Mouse (Mus musculus) naive thymus-derived CD4-positive, alpha-beta T cell, adult 2 months (primary cell): Measurements from ENCODE around the gene Psmd2.
A peak's percentile ranks its signal among the peaks of the same experiment; 100 is the strongest.

Source experiments
- DNase-seq: peaks from one replicate; pipeline ENCODE4 v3.0.0-alpha.2; 2011; ENCODE audit warnings: low read depth

Gene Psmd2

DNA sequence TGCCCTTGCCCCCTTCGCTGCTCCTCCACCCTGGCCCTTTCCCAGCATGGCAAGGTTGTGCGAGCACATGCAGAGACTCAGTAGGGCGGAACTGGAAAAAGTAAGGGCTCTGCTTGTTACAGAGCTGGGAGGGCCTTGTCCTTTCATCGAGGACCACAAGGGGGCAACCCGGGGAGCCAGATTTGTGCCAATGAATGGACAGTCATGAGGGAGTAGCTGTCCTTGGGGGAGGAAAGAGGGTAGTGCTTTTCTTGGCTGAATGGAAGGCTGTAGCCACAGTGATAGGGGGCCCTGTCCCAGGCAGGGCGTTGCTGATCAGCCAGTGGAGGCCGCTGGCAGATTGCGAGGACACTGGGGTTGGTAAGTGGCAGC lies 51.1 kb downstream of the Psmd2 start:
- peak; percentile 32 for DNase-seq

DNA sequence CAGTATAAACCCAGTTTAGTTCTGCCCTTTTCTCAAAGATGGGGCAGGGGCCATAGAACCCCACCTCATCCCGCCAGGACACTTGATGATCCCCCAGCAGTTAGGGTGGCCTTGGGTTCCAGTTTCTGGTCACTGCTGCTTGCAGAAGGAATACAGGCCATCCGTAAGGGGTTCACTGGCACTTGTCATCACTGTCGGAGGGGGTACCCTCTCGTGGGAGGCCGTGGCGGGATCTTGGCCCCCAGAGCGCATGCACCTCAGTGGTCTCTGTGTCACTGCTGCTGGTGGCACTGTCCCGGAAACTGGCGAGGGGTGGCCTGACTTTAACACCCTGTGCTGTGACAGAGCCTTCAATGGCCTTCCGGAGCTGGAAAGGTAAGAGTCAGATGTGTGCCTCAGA lies 51.6 kb downstream of the Psmd2 start:
- DNase-seq: no peak

- no peak for DNase-seq
These were observed 52.4 kb downstream of the Psmd2 start for GRCm38 (mm10) chr16:20703699-20704400.

DNA sequence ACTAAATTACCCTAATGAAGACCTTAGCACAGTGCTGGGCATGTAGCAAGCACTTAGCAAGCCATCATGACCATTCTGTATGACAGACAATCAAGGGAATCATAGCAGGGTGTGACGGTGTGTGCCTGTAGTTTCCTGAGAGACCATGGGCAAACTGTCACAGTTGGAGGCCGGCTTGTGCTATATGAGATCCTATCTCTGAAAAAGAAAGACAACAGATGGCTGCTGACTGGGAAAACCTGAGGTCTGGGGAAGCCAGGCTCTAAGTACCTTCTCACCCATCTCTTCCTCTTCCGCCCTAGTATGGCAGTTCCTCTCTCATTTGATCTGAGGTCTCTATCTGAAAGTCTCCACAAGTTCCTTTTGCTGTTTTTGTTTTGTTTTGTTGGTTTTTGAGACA lies 54.3 kb downstream of the Psmd2 start:
- DNase-seq: no peak

GRCm38 (mm10) chr16:20706407-20707055 lies 55.1 kb downstream of the Psmd2 start:
- no peak for DNase-seq

- DNase-seq: no peak
These were observed 56.9 kb downstream of the Psmd2 start for GRCm38 (mm10) chr16:20708220-20708938.

DNA sequence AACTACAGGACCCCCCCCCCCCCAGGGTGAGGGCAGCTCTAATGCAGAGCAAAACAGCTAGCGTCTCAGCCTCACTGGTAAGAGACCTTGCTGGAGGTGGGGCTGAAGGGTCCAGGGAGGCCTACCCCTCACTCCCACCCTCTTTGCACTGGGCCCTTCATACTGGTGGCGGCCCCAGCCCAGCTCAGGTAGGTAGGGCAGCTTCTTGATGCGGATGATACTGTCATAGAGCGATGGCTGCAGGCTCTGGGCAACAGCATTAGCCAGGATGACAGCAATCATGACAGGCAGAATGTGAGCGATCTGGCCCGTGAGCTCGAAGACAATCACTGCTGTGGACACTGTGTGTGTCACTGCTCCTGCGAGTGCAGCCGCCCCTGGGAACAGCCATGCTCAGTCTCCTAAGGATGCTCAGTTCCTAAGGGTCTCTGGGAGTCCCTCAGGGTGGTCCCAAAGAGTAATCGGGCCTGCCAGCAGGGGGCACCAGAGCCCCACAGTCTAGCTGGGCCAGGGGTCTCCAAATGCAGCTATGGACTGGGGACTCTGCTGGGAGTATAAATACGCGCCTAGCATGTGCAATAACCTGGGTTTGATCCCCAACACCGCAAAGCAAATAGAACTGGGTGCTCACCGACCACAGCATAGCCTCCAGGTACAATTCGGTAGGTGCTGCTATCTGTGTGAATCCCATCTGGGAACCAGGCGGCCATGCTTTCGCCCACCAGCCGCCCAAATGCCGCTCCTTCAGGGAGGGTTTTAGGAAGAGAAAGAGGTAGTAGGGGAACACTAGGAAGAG lies 57.7 kb downstream of the Psmd2 start:
- DNase-seq: peak; percentile 53

DNA sequence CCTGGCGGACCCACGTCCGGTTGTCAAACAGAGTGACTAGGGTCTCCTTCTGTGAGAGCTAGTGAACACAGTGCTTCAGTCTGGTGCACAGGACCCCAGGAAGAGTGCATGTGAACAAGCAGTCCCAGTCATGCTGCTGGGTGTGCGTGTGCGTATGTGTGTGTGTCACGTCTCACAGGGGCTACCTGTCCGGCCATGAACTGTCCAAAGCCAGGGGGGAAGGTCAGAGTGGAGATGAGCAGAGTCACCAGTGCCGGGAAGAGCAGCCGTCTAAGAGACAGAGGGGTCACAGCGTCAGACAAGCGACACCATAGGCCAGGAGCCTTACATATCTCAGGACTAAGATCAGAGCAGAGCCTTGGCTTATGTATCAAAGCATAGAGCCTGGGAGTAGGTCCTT lies 58.9 kb downstream of the Psmd2 start:
- DNase-seq: no peak

- no peak for DNase-seq
These were observed 59.4 kb downstream of the Psmd2 start for GRCm38 (mm10) chr16:20710810-20711209.

- DNase-seq: no peak
These were observed 60.7 kb downstream of the Psmd2 start for GRCm38 (mm10) chr16:20712190-20712589.

- no peak for DNase-seq
These were observed 61.4 kb downstream of the Psmd2 start for GRCm38 (mm10) chr16:20712889-20713288.
